Mouse (Mus musculus) adrenal gland, postnatal 10 days (tissue): ENCODE data around the gene Nploc4. TPM values are rescaled to one million over a fixed set of nuclear protein-coding genes. Genes with fewer than 3 reads are reported as not detected.
A peak's percentile ranks its signal among the peaks of the same experiment; 100 is the strongest.

Source experiments
- DNase-seq: peaks from one replicate; pipeline ENCODE4 v3.0.0; 2021; ENCODE audit warnings: mixed read lengths
- long read RNA-seq, 2 experiments: library from polyadenylated mRNA; stranded (forward); transcript quantifications; one replicate each; pipeline ENCODE4 v2.0.0; 2021
- total RNA-seq, 2 experiments: library from RNA; stranded (reverse); gene quantifications; 2 replicates each; pipeline ENCODE4 v1.2.3; 2021

The Nploc4 gene
- 10 to 100 TPM; 59.7 to 67.0 TPM for total RNA-seq
- long read RNA-seq, experiment 1, full-length matches to known transcripts, result 10 of 29 reads
- long read RNA-seq, experiment 1, partial matches to known transcripts, result 4 of 29 reads
- long read RNA-seq, experiment 1, other reads (novel, unspliced or antisense), result 15 of 29 reads
- long read RNA-seq, experiment 2, full-length matches to known transcripts, result 21 of 32 reads
- long read RNA-seq, experiment 2, partial matches to known transcripts, result 3 of 32 reads
- long read RNA-seq, experiment 2, other reads (novel, unspliced or antisense), result 8 of 32 reads

- DNase-seq, result peak; percentile 94
Observed at GRCm38 (mm10) chr11:120437152-120437856, at the start of gene Nploc4. Gene Nploc4, minus strand, starts transcription at chr11:120437708.

- DNase-seq, result no peak
Observed at GRCm38 (mm10) chr11:120485251-120485650, 47.7 kb upstream of the Nploc4 start.

- peak; percentile 92 for DNase-seq
Observed at GRCm38 (mm10) chr11:120484265-120484981, 46.9 kb upstream of the Nploc4 start, which contains the start of gene Mrpl12. Gene Mrpl12, plus strand, starts transcription at chr11:120484613.

- no peak for DNase-seq
Observed at GRCm38 (mm10) chr11:120483448-120483934, 46.0 kb upstream of the Nploc4 start.

- DNase-seq, result no peak
Observed at GRCm38 (mm10) chr11:120472052-120472451, 34.5 kb upstream of the Nploc4 start.

- DNase-seq, result no peak
Observed at GRCm38 (mm10) chr11:120467736-120468092, 30.2 kb upstream of the Nploc4 start.

- peak; percentile 95 for DNase-seq
Observed at GRCm38 (mm10) chr11:120467051-120467735, 29.7 kb upstream of the Nploc4 start, which contains the start of gene Arl16. Gene Arl16, minus strand, starts transcription at chr11:120467607.

GRCm38 (mm10) chr11:120465521-120465920, 28.0 kb upstream of the Nploc4 start:
- DNase-seq, result no peak

GRCm38 (mm10) chr11:120464365-120464764, 26.9 kb upstream of the Nploc4 start:
- no peak for DNase-seq

GRCm38 (mm10) chr11:120463536-120463935, 26.0 kb upstream of the Nploc4 start:
- no peak for DNase-seq

- no peak for DNase-seq
Observed at GRCm38 (mm10) chr11:120458847-120459597, 21.5 kb upstream of the Nploc4 start.

GRCm38 (mm10) chr11:120457772-120458751, 20.6 kb upstream of the Nploc4 start, which contains the start of the genes Oxld1 and Ccdc137:
Gene Oxld1, minus strand, starts transcription at chr11:120458068.
Gene Ccdc137, plus strand, starts transcription at chr11:120458115.
- DNase-seq, result peak; percentile 86

GRCm38 (mm10) chr11:120457370-120457769, 19.9 kb upstream of the Nploc4 start:
- peak; percentile 12 for DNase-seq

- DNase-seq, result no peak
Observed at GRCm38 (mm10) chr11:120455413-120455812, 17.9 kb upstream of the Nploc4 start.

- no peak for DNase-seq
Observed at GRCm38 (mm10) chr11:120454965-120455364, 17.5 kb upstream of the Nploc4 start.

GRCm38 (mm10) chr11:120453306-120453705, 15.8 kb upstream of the Nploc4 start, which contains the start of gene Pde6g:
Gene Pde6g, minus strand, starts transcription at chr11:120453500.
- no peak for DNase-seq

GRCm38 (mm10) chr11:120452246-120452645, 14.7 kb upstream of the Nploc4 start:
- DNase-seq, result no peak

- DNase-seq, result no peak
Observed at GRCm38 (mm10) chr11:120447179-120447578, 9.7 kb upstream of the Nploc4 start.

- no peak for DNase-seq
Observed at GRCm38 (mm10) chr11:120445475-120445874, 8.0 kb upstream of the Nploc4 start.

- no peak for DNase-seq
Observed at GRCm38 (mm10) chr11:120444106-120444505, 6.6 kb upstream of the Nploc4 start.
